Mouse (Mus musculus): Measurements from ENCODE around the gene A530032D15Rik.
"Not testable (repeated sequence)": the region's sequence is repeated elsewhere in the genome, so short reads cannot be mapped to it uniquely, and the experiment has no call there.

The A530032D15Rik gene

GRCm38 (mm10) chr1:85109753-85110152 lies at the start of gene A530032D15Rik:
Gene A530032D15Rik (minus strand): TSS chr1:85109853.
- DNase-seq, result not testable (repeated sequence)

- DNase-seq, result not testable (repeated sequence)
Measured at GRCm38 (mm10) chr1:85155151-85155550, 45.5 kb upstream of the A530032D15Rik start.

DNA sequence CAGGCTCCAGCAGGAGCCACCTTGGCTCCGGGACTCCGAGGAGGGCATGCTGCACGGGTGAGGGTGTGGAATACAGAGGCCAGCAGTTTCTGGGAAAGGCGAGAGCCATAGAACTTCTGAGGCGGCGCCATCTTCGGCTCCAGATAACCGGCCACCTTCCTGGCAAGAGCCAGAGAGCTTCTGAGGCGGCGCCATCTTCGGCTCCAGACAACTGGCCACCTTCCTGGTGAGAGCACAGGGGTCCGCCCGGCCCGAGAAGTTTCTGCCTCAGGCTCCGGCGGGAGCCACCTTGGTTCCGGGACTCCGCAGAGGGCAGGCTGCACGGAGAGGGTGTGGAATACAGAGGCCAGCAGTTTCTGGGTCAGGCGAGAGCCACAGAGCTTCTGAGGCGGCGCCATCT lies 24.0 kb upstream of the A530032D15Rik start:
- not testable (repeated sequence) for DNase-seq

GRCm38 (mm10) chr1:85121841-85122240 lies 12.2 kb upstream of the A530032D15Rik start:
- not testable (repeated sequence) for DNase-seq

DNA sequence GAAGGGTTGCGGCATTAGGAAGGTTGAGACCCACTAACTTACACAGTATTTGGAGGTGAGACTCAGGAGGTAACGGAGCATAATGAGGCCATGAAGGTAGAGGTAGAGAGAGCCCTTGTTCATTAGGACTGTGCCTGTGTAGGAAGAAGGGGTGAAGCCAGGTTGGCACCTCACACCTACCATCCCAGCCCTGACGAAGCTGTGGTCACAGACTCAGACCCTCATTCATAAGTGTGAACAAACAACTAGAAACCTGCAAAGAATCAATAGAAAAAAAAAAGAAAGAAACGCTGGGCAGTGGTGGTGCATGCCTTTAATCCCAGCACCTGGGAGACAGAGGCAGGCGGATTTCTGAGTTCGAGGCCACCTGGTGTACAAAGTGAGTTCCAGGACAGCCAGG lies 8.7 kb upstream of the A530032D15Rik start:
- DNase-seq, result not testable (repeated sequence)

DNA sequence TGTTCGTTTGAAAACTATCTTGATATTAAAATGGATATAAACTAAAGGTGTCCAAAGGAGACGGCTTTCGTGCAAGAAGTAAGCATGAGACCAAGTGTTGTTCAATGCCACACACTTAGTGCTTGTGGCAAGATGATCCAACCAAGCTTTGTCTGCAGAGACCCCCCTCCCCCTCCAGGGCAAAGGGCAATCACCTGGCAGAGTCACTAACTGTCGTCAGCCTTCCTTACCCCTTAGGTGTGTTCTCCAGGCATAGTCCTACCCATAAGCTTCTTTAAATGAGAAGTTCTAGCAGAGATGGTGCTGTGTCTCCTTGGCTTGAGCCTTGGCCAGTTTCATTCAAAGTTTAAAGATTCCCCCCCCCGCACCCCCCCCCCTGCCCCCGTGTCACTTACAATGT lies 7.9 kb upstream of the A530032D15Rik start:
- not testable (repeated sequence) for DNase-seq

GRCm38 (mm10) chr1:85114666-85115402 lies 5.2 kb upstream of the A530032D15Rik start:
- DNase-seq, result peak; percentile 31

DNA sequence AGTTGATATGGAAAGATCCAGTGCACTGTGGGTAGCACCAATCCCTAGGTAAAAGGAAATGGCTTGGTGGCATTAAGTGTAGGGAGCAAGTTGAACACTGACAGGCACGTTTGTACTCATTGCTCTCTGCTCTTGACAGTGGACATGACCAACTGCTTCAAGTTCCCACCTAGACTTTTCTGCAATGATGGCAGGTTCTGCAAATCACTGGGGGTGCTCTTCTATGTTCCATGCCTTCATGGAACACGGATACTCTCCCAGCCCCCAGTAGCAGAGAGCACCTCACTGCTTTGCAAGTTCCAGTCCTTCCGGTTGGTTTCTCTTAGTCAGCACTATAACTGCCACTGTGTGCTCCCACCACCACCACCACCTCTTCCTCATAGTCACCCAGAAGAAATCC lies 4.4 kb upstream of the A530032D15Rik start:
- DNase-seq, result not testable (repeated sequence)

DNA sequence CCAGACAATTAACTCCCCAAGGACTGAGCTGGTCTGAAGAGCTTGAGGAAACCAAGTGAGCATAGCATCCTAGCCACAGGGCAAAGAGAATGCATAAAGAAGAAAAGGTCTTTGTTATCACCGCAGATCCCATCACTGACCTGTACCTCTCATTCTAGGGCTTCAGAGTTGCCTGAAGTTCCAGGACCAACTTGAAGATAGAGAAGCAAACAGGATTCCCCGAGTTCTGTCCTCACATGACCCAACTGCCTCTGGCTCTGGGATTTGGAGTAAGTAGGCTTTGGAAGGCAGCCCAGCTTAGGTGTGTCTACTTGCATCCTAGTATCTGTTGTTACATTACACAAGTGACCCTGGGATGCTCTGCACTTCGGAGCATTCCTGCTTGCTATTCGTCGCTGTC lies 3.2 kb upstream of the A530032D15Rik start:
- not testable (repeated sequence) for DNase-seq

DNA sequence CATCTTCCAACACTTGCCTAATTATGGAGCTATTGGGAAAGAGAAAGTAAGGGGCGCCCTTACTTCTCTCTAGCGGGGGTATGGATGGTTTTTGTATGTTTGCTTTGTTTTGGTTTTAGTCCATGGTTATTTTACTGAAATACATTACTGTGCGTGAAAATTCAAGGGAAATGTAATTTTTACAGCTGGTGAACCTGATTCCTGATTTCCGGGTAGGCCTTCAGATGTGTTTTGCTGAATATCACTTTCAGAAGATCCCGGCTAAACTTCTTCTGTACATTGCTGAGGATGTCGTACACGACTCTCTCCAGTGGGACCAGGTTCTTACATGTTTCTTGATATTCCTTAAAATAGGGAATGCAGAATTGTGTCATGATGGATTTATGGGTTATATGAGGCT lies 2.6 kb upstream of the A530032D15Rik start:
- DNase-seq, result not testable (repeated sequence)

- not testable (repeated sequence) for DNase-seq
Measured at GRCm38 (mm10) chr1:85111572-85111971, 1.9 kb upstream of the A530032D15Rik start.

GRCm38 (mm10) chr1:85110876-85111275 lies 1.2 kb upstream of the A530032D15Rik start:
- not testable (repeated sequence) for DNase-seq

GRCm38 (mm10) chr1:85106013-85106412 lies 3.6 kb downstream of the A530032D15Rik start:
- not testable (repeated sequence) for DNase-seq

GRCm38 (mm10) chr1:85105336-85105735 lies 4.3 kb downstream of the A530032D15Rik start:
- DNase-seq, result not testable (repeated sequence)

- DNase-seq, result not testable (repeated sequence)
Measured at GRCm38 (mm10) chr1:85101754-85102153, 7.9 kb downstream of the A530032D15Rik start.

DNA sequence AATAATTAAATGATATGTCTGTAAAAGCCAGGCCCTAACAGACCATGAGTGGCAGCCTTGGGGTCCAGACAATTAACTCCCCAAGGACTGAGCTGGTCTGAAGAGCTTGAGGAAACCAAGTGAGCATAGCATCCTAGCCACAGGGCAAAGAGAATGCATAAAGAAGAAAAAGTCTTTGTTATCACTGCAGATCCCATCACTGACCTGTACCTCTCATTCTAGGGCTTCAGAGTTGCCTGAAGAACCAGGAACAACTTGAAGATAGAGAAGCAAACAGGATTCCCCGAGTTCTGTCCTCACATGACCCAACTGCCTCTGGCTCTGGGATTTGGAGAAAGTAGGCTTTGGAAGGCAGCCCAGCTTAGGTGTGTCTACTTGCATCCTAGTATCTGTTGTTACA lies 9.8 kb downstream of the A530032D15Rik start, which contains the start of gene Gm10553:
TSS of gene Gm10553 (plus strand) at position 301 of the 400 bp plus-strand sequence.
- DNase-seq, result not testable (repeated sequence)

GRCm38 (mm10) chr1:85099081-85099480 lies 10.6 kb downstream of the A530032D15Rik start:
- not testable (repeated sequence) for DNase-seq

- not testable (repeated sequence) for DNase-seq
Measured at GRCm38 (mm10) chr1:85093011-85093572, 16.6 kb downstream of the A530032D15Rik start.

DNA sequence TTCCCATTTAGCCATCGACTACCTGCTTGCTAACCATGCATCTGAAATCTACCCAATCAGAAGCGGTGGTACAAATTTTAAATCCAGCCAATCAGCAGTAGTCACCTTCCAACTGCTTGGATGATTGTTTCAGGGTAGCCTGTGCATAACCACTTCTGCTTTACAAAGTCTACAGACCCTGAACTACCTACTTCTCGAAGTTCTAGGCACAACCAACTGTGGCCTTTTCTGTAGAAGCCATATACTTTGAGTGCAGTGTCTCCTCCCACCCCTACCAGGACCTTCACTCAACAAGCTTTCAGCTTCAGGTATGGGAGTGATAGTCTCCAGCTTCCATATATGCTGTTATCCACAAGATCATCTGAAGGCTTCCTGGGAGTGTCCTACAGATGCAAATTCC lies 17.5 kb downstream of the A530032D15Rik start:
- not testable (repeated sequence) for DNase-seq

DNA sequence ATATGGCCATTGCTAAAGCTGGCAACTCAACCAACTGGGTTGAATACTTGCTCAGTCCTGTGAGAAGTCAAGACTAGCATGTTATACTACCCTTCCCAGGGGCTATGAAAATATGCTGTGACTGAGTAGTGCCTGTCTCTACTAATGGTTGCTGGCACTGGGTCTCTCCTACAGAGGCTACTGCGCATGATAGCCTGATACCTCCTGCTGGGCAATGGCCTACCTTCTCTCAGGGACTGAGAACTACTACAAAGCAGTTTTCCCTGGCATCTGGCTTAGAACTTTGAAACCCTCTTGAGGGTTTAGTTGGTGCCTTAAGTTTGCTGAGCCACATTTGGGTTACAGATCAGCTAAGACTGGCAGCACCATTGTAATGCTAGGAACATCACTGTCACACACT lies 23.4 kb downstream of the A530032D15Rik start:
- not testable (repeated sequence) for DNase-seq

DNA sequence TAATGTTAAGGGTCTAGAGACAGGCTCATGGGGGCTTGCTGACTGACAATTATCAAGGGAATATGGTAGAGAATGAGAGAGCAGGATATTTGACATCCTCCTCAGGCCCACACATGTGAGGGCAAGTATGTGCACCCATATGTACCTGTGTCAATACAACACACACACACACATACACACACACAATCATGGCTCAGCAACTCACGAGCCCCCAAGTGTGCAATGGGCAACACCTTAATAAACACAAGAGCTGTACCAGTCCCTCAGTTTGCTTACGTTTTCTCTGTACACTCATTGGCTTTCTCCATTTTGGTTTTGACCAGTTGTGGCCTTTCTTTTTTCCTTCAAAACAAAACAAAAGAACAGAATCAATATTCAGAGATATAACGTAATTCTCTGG lies 24.9 kb downstream of the A530032D15Rik start:
- DNase-seq, result not testable (repeated sequence)

DNA sequence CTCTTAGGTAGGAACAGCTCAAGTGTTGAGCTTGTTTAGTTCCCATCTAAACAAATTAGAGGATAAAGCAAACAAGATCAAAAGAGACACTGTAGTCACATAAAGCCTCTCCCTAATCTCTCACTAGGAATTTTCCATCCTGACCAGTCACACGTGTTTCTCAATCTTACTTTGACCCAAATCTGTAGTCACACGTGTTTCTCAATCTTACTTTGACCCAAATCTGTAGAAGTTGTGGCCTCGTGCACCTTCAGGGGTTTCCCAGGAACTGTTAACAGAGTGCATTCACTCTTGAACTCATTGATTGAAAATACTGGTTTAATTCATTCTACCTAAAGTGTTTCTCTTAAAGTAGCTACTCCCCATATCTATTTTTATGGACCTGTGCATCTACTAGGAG lies 36.6 kb downstream of the A530032D15Rik start:
- not testable (repeated sequence) for DNase-seq

GRCm38 (mm10) chr1:85071690-85072089 lies 38.0 kb downstream of the A530032D15Rik start:
- DNase-seq, result not testable (repeated sequence)

DNA sequence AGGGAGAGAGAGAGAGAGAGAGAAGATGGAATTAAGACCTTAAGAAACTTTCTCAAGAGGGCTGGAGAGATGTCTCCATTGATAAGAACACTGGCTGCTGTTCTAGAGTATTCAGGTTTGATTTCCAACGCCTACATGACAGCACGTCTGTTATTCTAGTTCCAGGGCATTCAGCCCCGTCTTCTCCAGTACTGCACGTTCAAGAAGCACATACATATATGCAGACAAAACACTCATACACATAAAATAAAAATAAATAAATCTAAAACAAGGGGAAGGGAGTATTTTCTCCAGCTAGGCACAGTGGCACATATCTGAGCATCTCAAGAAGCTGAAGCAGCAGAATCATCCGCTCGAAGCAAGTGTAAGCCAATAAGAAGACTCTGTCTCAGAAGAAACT lies 73.9 kb downstream of the A530032D15Rik start:
- DNase-seq, result not testable (repeated sequence)
